Mouse (Mus musculus) c-Kit-negative CD71-positive TER-119-positive erythroid progenitor cells, embryonic 14.5 days (primary cell): Measurements from ENCODE around the gene Ifitm6.
"Not testable (repeated sequence)": the region's sequence is repeated elsewhere in the genome, so short reads cannot be mapped to it uniquely, and the experiment has no call there.

ENCODE experiments used
- DNase-seq: peaks from one replicate; pipeline ENCODE4 v3.0.0-alpha.2; 2013; ENCODE audit warnings: low read depth, low spot score

Gene Ifitm6

DNA sequence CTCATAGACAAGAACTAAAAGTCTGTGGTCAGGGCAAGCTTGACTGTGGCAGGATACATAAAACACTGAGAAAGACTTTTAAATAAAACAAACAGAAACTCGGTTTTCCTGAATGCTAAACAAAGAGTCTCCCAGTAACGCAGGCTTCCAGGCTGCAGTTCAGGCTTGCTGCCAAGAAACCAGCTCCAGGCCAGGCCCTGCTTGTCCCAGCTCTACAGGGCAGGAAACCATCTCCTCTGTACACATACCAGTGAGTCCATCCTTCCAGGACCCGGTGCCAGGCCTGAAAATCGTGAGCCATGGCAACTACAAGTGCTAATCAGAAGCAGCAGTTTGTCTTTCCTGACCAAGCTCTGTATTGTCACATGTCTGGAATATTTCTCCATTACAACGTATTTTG, 23.9 kb upstream of the Ifitm6 start:
- no peak for DNase-seq

DNA sequence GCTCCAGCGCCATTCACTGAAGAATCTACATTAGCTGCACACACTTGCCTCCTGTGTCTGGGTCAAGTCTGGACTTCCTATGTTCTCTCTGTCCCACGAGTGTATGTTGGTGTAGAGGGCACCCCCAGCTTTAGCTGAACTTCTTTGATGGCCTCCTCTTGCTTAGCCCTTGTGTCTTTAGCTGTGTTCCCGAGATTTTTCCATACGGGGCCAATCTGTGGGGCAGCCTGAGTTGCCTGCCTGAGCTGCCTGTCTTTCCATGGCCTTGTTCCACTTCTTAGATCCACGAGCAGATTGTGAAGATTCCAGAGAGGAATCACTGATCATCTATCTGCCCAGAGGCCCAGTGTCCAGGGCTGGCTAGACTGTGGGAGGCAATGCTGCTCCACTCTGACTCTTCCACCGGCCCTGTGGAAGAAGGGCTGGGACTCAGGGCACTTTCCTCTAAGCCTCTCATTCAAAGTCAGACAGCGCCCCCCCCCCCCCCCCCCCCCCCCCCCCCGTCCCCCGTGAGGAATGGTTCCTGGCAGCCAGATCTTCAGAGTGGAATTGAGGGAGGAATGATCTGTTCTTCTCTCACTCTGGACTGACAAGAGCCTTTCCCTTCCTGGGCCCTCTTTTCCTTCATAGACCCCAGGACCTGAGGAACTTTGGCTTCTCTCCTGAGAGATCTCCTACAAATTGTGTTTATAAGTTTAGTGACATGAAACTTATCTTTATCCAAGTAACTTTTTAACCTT, 23.3 kb upstream of the Ifitm6 start:
- DNase-seq: no peak

DNA sequence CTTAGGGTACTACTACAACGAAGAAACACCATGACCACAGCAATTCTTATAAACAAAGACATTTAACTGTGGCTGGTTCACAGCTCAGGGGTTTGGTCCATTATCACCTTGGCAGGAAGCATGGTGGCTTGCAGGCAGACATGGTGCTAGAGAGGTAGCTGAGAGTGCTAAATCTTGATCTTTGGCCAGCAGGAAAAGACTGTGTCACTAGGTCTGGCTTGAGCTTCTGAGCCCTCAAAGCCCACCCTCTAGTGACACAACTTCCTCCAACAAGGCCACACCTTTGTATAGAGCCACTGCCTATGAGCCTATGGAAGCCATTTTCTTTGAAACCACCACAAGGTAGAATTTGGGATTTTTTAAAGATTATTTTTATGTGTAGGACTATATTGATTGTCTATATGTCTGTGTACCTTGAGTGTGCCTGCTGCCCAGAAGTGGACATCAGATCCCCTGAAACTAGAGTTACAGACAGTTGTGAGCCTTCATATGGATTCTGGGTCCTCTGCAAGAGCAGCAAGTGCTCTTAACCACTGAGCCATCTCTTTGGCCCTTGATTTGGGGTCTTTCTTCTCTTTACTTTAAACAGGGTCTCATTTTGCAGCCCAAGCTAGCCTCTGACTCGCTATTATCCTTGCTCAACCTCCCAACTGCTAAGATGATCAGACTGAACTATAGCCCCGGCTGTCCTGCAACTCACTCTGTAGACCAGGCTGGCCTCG, 21.8 kb upstream of the Ifitm6 start:
- DNase-seq: no peak

DNA sequence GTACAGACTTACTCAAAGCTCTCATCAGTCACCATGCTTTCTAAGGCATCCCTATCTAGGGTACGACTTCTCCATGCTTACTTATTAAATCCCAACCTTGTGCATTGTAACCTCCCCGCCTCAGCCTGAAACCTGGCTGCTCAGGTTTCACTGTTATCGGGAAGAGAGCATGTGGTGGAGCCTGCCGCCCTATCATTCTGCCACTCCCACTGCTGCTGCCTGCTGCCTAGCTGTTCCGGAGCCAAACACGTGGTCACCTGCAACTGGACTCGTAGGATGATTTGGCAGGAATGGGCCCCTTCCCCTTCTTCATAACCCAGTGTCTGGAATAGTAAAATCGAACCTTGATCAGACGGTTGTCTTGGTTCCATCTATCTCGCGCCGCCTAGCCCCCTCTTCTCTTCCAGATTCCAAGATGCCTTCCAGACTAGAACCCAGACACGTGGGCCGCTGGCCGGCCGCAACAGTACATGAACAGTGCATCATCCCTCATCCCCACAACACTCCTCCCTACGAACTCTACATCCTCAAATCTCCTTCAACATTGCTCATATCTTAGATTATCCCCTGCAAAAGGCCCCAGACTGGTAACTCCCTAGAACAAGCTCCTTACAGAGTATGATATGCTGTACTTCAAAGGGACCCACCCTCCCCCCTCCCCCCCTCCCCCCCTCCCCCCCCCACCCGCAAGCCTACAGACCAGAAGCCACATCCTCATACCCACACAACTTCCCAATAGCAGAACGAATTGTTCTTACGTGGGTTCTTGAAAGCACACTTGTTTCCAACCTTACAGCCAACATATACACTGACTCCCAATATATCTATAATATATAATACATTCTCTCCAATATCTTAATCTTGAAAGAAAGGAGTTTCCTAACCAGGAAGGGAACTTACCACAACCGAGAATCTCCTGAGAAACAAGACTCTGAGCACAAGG, 20.6 kb upstream of the Ifitm6 start:
- no peak for DNase-seq

DNA sequence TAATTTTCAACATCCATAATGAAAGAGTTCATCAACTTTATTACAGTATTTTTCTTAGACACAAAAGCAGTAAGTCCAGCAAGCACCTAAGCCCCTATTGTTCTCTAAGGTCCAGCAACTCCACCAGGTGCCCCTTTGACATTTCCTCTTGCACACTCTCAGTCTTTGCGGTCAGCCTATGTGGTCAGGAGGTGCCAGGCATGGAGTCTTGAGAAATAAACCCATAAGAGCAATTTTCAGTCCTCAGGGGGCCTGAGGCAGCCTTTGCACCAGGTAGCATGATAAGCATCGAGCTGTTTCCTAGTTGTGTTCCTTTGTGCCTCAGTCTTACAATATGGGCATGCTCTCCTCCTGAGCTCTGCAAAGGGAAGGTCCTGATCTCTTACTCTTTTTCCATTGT, 18.9 kb upstream of the Ifitm6 start:
- DNase-seq: not testable (repeated sequence)

DNA sequence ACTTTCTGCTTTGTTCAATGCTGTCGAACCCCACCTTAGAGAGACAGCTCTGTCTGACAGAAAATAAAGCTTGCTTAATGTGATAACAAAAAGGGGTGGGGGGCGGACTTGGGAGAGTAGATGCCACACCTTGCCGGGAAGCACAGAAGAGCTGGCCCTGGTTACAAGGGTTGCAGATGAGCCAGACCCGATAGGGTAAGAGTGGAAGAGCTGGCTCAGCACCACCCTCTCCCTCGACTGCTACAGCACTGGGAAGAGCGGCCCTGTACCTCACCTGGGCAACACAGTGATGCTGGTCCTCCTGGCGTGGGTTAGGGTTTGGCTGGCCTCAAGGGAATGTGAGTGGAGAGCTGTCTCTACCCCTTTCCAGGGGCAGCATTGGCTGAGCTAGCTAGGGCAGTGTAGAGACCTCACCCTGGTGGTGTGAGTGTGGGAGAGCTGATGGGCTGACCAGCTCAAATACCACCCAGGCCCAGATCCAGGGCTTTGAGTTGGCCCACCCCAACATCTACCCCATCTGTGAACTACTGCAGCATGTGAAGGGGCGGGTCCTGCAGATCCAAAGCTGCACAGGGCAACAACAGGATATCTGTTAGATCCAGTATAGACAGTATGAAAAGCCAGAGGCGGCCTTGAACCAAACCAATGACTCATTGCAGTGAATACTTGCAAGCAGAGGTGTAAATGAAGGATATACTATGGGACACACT, 14.9 kb upstream of the Ifitm6 start:
- DNase-seq: no peak

DNA sequence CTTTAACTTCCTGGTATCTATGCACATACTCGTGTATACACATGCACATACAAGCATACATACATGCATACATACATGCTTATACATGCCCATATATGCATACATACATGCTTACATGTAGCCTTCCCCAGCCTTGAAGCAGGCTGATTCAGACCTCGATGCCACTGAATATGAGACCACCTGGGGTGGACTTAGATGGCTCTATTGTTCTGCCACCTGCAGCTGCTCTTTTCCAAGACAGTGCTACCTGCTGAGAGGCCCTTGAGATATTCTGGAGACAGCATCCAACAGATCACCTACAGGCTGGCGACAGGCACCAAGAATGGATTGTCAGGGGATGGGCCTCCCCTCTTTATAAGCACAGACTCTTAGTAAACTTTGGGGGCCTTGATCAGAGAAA, 12.7 kb upstream of the Ifitm6 start:
- DNase-seq: no peak

DNA sequence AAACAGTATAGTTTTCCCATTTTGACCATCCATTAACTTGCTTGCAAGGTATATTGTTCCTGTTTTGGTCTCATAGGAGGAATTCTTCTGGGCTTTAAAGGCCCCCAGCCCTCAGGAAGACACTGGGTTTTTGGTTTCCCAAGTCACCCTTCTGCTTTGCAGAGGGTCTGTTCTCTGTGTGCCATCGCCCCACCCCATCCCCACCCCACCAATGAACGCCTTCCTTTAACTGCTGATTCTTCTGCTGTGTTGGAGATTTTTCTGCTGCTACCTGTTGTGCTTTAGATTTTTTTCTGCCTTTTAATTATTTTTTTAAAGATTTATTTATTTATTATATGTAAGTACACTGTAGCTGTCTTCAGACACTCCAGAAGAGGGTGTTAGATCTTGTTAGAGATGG, 11.1 kb upstream of the Ifitm6 start, which contains the start of gene Gm17387:
Gene Gm17387, plus strand, starts transcription at position 301 of the 400 bp plus-strand sequence.
- DNase-seq: no peak

DNA sequence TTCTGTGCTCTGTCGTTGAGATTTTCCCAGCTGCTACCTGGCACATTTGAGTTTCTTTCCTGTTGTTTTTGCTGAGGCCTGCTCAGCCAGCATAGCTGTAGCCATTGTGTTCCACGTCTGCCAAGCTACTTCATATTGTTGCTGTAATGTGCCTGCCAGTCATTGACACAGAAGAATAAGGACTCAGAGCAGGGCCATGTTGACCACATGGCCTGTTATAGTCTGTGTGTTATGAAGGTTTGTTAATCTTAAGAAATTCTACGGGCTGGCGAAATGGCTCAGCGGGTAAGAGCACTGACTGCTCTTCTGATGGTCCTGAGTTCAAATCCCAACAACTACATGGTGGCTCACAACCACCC, 9.0 kb upstream of the Ifitm6 start:
- DNase-seq: no peak

DNA sequence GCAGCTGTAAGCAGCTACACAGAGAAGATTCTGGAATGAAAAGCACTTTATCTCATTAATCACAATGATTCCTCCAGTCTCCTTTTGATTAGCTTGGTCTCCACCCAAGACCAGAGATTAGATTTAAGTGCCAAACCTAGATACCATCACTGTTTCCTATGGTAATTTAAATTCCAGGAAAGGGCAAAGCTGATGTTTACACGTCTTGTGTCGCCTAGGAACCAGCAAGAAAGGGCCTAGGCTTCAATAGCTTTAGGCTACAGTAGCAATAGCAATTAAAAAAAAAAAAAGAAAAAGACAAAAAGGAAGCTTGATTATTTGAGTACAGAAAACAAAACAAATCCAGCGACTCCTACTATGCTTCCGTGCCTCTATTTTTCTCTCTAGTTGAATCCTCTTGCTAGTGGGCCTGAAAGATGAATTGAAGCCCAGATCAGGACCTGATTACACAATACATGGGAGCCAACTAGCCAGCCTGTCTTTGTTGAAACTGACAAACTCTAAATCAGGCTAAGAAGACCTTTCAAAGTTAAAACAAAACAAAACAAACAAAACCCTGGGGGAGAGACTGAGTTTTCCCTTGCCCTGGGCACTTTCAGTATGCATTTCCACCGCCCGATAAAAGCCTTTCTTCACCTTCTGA, 8.5 kb upstream of the Ifitm6 start:
- no peak for DNase-seq

DNA sequence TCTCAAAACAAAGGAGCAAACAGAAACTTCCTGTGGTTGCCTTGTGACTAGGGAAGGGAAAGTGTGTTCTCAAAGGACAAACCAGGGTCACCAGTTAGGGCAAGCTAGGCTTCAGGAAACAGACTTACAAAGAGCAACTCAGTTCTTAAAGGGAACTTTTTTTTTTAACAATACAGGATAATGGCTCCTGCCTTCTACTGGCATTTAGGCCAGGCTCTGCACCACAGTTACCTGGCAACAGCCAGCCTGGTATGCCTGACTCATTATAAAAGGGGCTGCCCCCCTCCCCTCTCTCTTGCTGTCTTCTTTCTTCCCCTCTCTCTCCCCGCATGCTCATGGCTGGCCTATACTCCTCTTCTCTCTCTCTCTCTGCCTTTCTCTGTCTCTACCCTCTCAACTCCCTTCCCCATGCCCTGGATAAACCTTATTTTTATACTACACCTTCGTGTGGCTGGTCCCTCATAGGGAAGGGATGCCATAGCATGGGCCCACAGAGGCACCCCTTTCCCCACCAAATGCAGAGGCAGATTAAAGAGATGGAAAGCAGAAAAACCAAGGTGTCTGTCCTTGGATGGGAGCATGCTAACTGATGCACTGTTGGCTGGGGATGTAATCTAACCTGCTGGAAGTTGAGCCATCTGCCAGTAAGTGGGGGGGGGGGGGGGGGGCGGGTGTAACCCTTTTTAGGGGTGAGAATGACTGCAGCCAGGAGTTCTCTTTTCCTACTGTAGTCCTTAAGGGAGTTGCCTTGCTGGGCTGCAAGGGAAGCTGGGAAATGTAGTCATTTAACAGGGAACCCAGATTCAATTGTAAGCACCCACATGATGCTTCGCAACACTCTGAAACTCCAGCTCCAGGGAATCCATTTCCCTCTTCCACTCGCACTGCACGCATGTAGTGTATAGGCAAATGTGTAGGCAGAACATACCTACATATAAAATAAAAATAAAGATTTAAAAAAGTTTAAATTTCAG, 7.4 kb upstream of the Ifitm6 start:
- DNase-seq: no peak

DNA sequence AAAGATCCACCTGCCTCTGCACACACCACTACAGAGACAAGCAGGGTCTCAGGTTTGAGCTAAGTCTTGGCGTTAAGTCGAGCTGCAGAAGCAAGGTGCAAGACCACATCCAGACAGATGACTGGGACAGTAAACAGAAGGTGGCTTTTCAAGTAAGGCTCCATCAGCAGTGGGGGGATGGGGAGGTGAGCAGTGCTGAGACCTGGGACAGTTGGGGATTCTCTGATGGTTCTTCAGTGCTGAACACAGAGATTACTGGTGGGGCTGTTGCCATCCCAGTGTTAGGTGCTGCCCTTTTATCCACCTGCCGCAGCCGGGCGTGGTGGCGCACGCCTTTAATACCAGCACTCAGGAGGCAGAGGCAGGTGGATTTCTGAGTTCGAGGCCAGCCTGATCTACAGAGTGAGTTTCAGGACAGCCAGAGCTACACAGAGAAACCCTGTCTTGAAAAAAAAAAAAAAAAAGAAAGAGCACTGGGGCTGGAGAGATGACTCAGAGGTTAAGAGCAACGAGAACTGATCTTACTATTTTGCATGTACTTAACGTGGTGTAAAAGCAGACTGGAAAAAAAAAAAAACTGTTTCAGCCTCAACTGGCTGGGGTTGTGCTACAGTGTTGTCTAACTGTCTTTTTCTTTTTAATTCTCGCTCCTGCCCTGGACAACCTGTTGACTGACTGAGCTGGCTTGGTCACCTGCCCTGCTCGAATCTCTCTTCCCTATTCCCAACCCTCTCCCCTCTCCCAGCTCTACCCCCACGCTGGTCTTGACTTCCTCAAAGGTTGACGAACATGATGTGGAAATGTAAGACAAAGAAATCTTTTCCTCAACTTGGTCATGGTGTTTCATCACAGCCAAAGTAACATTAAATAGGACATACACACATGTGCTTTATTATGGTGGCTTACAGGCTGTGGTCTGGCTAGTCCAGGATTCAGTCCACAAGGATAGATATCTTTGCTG, 4.0 kb upstream of the Ifitm6 start:
- no peak for DNase-seq

DNA sequence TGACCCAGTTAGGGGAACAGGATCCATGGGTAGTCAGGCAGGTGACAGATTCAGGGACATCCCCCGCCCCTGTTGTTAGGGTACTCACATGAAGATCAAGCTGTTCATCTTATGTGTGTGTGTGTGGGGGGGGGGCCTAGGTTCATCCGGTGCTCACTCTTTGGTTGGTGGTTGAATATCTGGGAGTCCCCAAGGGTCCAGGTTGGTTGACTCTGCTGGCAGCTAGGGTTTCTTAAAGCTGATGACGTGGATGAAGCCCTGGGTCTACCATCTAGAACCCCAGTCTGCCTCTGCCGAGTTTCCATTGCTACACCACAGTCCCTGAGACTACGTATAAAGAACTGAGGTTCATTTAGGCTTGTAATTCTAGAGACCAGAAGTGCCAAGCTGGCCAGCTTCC, 1.3 kb upstream of the Ifitm6 start:
- no peak for DNase-seq

DNA sequence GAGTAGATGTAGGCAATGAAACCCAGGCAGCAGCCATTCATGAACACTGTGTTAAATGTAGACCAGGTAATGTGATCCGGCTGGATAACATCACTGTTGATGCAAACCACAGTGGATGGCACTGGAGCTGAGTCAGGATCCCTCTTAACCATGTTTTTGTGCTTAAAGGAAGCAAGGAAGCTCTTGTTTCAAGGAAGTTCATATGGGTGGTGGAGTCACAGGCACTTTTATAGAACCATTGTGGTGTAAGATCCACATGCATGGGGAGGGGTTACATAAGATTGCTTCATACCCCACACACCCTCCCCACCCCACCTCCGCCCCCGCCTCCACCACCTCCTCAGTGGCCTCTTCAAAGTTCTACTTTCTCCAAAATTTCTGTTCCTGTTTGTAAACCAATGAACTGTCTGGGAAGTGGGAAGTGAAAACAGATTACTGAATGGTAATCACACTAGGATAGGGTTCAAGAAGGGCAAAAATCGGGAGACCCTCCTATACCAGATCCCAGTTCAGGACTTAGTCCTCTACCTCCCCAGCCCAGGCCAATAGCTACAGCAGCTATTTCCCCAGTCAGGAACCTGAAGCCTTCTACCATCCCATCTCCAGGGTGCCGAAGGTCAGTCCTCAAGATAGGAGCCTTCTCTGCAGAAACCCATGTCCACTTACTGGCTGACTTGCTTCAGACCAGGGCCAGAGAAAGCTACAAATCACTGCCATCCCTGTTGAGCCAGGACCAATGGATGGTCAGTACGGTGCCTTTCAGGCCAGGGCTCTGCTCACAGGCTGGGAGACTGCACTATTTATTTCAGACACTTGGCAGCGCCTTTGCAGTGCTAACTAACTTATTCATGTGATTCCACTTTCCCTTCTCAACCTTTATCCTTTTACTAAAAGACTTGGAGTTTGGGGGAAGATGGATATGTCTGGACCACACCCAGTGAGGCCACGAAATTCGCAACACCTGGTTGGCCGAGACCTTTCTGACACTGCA, 722 bp downstream of the Ifitm6 start:
- DNase-seq: no peak

DNA sequence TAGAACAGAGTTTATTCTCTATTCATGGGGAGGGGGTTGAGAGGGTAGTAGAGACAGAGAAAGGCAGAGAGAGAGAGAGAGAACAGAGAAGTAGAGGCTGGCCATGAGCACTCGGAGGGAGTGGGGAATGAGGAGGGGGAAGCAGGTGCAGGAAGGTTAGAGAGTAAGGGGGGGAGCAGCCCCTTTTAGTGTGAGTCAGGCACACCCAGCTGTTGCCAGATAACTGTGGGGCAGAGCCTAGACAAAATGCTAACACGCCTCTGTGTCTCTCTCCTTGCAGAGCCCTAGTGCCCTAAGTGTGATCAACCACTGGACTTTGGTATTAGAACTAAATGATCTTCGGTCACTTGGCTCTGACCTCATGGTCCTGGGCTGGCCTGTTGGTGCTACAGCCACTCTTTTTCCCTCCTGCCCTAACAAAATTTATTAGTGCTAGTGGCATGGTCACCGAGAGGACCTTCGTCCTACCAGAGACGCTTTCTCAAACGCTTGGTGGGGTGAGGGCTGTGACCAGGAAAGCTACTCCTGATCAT, 6.4 kb downstream of the Ifitm6 start:
- DNase-seq: no peak

DNA sequence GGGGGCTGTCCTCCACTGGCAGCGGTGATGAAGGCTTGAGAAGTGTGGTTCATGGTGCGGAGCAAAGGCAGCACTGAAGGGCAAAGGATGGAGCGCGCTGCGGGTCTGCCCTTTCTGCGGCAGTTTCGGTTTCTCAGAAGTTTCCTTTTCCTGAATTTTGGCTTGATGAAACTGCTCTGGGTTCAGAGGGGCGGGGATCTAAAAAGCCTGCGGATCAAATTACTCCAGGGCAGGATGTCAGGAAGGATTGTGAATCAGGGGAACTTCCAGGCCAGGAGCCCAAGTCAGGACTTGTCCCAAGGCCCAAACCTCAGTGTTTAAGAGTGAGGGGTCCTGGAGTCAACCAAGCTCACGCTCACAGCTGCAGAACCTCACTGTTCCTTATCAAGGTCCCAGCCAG, 7.1 kb downstream of the Ifitm6 start, which contains the start of gene Ifitm3:
Gene Ifitm3, minus strand, starts transcription at position 178 of the 400 bp plus-strand sequence.
- no peak for DNase-seq

DNA sequence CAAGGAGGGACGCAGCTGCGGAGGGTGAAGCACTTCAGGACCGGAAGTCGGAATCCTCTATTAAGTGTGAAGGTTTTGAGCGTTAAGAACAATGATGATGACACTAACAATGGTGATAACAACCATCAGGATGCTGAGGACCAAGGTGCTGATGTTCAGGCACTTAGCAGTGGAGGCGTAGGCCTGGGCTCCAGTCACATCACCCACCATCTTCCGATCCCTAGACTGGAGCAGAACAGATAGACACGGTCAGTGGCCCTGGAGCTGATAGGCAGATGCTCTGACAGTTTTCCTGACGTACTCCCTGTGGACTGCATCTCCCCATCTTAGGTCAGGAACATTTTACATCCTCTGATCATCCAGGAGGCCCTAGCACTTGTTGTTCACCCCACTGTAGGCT, 8.1 kb downstream of the Ifitm6 start:
- no peak for DNase-seq
